Mouse (Mus musculus) left cerebral cortex, postnatal 25 days (tissue): ENCODE data around the gene Cnr2. TPM values are rescaled to one million over a fixed set of nuclear protein-coding genes. Genes with fewer than 3 reads are reported as not detected.
"Not testable (repeated sequence)": the region's sequence is repeated elsewhere in the genome, so short reads cannot be mapped to it uniquely, and the experiment has no call there.

Experiments
- DNase-seq, 2 experiments: peaks; one replicate each; pipeline ENCODE4 v3.0.0; 2022; ENCODE audit warnings: low spot score in 2 of 2, mixed read lengths in 1 of 2
- intact Hi-C: fragments of 180-260 bp; cut with DNase I; formaldehyde crosslinking; loops from one replicate; pipeline ENCODE4 v1.15.1; 2025
- total RNA-seq, 2 experiments: library from RNA; stranded (reverse); gene quantifications; 2 replicates each; pipeline ENCODE4 v1.2.3; 2021

Gene Cnr2
- total RNA-seq, 2 experiments from 2014 or later: 0.14 TPM; not detected in 1

- DNase-seq: no peak
- intact Hi-C loops: no loop called here
These were observed 31.1 kb downstream of the Cnr2 start for GRCm38 (mm10) chr4:135926195-135926808.

DNA sequence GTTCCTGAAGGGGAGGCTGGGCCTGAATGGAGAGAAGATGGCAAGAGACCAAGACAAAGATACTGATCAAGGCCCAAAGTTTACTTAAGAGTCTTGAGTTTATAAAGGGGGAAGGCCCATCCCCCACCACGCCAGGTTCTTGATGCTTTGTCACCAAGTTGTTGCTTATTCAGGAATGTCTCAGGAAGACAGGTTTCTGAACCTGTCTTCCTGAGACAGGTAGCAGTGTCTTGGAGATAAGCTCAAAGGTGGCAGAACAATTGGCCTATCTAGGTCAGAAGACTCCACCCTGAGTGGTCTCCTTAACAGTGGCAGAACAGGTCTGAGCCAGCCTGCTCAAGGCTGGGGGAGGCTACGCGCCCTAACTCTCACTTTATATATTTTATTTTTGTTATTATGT lies 31.7 kb downstream of the Cnr2 start:
- intact Hi-C loops: no loop called here

DNA sequence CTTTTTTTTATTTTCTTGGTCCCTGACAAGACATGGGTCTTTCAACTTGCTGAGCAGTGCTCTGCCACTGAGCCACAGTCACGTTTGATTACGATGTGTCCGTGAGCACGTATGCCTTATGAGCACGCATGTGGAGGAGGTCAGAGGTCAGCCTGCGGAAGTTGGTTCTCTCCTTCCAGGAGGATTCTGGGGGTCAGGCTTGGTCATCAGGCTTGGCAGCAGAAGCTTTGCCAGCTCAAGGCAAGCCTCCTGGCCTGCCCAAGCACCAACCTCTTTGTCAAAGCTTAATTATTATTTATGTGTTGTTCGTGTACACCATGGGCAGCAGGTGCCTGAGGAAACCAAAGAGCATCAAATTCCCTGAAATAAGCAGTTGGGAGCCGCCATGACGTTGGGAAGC lies 33.2 kb downstream of the Cnr2 start:
- no peak for DNase-seq
- intact Hi-C loops: no loop called here

More for the DNA sequence above, 31.7 kb downstream of the Cnr2 start:
- DNase-seq: no peak

DNA sequence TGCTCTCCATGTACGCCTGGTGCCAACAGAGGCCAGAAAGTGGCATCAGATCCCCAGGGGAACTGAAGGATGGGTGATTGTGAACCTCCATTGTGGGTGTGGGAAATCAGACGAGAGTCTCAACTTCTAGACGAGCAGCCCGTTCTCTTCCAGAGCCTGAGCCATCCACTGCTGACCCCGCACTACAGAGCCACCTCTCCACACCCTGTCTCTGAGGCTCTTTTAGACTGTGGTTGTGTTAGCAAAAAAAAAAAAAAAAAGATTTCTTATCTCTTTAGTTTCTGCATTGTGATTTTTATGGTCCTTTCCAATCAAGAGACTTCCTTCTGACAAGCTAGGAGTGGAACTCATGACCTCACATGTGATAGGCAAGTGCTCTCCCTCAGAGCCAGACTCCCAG lies 34.2 kb downstream of the Cnr2 start:
- intact Hi-C loops: no loop called here

DNA sequence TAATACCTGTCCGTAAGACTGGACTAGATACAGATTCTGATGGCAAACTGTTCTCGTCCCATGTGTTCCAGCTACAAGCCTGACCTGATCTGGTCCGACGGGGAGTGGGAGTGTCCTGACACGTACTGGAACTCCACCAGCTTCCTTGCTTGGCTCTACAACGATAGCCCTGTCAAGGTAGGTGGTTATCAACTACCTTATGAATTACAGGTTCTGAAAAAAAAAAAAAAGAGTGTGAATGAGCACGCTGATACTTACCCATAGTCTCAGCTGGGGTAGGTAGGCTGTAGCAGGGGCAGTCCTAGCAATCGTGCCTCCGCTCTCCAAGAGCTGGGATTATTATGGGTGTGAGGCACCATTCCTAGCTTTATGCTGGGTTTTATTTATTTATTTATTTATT lies 34.6 kb downstream of the Cnr2 start:
- no peak for DNase-seq
- intact Hi-C loops: loop anchor here (5.0 kb wide), 1 partner anchor 38 kb away; no protein-coding TSS in a partner anchor

More for the DNA sequence above, 34.2 kb downstream of the Cnr2 start:
- DNase-seq: no peak

- no peak for DNase-seq
- intact Hi-C loops: loop anchor here (5.0 kb wide), 1 partner anchor 38 kb away; no protein-coding TSS in a partner anchor
These were observed 35.0 kb downstream of the Cnr2 start for GRCm38 (mm10) chr4:135930239-135930638.

DNA sequence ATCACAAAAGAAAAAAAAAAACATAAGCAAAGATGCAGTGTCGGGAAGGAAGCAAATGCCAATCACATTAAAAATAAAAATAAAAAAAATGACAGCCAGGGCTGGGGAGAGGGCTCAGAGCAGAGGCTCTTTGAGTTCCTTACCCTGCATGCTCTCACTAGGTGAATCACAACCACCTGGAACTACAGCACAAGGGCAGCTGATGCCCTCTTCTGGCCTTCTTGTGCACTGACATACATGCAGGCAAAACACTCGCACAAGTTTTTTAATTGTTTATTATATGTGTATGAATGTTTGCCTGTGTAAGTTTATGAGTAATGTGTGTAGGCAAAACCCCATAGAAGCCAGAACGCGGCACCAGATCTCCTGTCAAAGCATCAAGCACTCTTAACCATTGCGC lies 36.6 kb downstream of the Cnr2 start:
- intact Hi-C loops: loop anchor here (5.0 kb wide), 1 partner anchor 40 kb away; no protein-coding TSS in a partner anchor
- no peak for DNase-seq

- intact Hi-C loops: loop anchor here (5.0 kb wide), 1 partner anchor 43 kb away; no protein-coding TSS in a partner anchor
- DNase-seq: no peak
These were observed 39.7 kb downstream of the Cnr2 start for GRCm38 (mm10) chr4:135934708-135935500.

- no peak for DNase-seq
- intact Hi-C loops: no loop called here
These were observed 40.3 kb downstream of the Cnr2 start for GRCm38 (mm10) chr4:135935502-135935901.

DNA sequence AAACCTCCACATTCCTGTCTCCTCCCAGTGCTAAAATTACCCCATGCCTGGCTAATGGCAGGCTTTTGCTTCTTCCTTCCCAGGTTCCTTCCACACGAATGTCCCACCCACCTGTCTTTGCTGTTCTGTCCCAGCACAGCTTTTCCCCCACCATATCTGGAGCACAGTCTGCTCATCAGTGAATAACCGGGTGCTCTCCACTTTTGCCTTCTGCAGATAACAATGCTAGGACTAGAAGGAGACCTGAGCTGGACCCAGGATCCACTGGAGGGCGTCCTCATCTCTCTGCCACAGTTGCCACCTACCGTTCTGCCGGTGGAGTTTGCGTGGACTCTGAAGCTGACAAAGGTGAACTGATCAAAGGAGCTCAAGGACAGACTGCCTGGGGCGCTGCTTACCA lies 43.7 kb downstream of the Cnr2 start:
- intact Hi-C loops: no loop called here
- DNase-seq: no peak

- DNase-seq, intact Hi-C loops: not testable (repeated sequence)
These were observed 45.8 kb downstream of the Cnr2 start for GRCm38 (mm10) chr4:135941026-135941425.

- DNase-seq: no peak
- intact Hi-C loops: no loop called here
These were observed 47.0 kb downstream of the Cnr2 start for GRCm38 (mm10) chr4:135942193-135942592.

DNA sequence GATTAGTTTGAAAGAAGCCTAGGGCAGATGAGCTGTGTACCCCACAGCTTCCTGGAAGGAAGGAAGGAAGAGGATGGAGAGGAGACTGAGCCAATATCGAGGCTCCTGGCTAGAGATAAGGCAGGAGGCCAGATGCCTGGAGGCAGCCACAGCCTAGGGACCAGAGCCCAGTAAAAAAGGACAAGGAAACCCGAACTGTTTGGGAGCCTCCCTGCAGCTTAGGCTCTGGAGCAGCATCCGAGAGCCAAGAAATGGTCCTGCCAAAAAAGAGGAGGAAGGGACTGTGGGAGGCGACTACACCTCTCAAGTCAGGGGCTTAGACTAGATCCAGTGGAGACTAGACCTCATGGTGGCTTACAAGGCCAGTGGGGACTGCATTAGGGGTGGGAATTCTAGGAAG lies 48.2 kb downstream of the Cnr2 start:
- intact Hi-C loops: no loop called here
- DNase-seq: no peak

GRCm38 (mm10) chr4:135945706-135946105 lies 50.5 kb downstream of the Cnr2 start:
- intact Hi-C loops: no loop called here

DNA sequence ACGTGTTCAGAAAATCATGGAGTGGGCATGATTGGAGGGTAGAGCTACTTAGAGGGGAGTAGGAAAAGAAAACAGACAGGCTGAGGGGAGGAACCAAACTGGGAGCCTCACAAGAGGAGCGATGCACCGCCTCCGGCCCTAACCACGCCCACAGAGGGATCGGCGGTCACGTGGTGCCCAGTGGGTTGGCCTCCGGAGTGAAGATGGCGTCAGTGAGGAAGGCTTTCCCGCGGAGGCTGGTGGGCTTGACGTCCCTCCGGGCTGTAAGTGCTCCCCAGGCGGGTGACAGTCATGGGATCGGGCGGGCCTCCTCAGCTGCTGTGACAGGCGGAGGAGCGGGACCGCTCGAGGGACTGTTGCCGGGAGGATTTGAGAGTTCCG lies 51.1 kb downstream of the Cnr2 start, which contains the start of gene Hmgcl:
Gene Hmgcl, plus strand, starts transcription at position 171 of the 381 bp plus-strand sequence.
- DNase-seq: peak; percentile 93 to 97
- intact Hi-C loops: no loop called here

More at GRCm38 (mm10) chr4:135945706-135946105, 50.5 kb downstream of the Cnr2 start:
- no peak for DNase-seq

DNA sequence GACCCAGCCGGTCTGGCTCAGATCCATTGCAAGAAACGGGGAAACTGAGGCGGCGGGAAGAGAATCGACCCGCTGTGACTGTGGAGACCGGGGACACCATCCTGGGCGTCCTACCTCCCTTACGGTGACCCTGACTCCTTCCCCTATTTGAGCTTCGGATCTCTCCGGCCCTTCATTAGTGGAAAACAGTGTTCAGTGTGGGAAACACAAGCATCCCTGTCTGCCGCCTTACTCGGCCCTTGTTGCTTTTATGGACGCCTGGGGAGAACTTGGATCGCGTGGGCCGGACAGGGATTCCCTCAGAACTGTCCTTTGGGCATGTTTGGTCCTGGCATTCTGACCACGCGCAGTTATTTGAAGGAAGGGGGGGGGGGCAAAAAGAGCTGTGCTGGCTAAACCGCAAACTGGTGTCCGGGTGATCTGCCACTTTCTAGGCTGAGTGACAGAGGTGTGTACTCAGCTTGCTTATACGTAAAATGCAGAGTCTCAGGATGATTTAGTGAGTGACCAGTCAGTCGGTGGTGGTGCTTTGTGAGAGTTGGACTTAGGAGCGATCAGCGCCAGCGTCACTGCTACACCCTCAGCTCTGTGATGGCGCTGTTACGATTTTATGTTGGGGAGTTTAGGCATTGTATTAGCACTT lies 51.6 kb downstream of the Cnr2 start:
- intact Hi-C loops: no loop called here
- peak in 1 of 2 experiments; percentile 47 for DNase-seq

DNA sequence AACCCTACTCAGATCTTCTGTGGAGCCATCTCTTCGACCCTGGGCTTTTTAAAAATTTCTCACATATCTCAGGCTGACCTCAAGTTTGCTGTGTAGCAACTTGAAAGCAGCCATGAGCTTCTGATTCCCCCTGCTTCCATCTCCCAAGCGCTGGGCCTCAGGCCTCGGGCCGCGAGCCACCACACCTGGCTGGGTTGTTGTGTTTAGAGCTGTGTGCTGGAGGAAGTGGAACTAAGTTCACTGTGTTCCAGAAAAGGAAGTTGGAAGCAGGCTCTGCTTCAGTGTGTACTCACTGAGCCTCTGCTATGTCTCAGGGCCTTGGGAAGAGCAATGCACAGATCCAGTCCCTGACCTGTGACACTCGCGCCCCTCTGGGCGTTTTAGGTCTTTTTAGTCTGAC lies 52.9 kb downstream of the Cnr2 start:
- no peak for DNase-seq
- intact Hi-C loops: no loop called here

DNA sequence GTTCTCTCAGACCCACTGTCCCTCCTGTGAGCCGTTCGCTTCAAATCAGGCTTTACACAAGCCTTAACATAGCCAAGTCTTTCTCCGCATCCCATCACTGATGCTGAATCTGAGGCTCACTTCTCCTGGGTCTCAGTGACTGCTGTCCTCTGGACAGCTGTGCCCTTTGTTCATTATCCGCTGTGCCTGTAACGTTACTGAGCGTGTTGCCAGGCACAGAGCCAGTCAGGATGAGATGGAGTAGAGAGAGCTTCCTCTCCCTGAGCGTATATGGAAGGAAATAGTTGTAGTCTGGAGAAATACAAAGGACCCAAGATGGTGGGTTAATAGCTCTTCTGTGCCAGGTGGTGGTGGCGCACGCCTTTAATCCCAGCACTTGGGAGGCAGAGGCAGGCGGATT lies 54.3 kb downstream of the Cnr2 start:
- intact Hi-C loops: no loop called here
- DNase-seq: no peak

DNA sequence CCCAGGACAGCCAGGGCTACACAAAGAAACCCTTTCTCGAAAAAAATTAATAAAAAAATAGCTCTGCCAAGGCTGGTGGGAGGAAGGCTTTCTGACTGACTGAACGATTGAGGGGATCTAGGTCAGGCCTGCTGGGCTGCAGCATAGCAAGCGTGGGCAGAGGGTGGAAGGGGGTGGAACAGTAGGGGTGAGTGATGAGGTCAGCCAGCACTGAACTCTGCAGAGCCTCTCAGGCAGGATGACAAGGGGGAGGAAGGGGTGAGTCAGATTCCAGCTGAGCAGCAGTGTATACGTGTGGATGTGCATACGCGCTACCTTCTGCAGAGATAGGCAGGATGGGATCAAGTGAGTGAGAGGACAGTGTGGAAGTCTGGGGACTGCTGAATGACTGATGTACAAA lies 54.7 kb downstream of the Cnr2 start:
- intact Hi-C loops: no loop called here

DNA sequence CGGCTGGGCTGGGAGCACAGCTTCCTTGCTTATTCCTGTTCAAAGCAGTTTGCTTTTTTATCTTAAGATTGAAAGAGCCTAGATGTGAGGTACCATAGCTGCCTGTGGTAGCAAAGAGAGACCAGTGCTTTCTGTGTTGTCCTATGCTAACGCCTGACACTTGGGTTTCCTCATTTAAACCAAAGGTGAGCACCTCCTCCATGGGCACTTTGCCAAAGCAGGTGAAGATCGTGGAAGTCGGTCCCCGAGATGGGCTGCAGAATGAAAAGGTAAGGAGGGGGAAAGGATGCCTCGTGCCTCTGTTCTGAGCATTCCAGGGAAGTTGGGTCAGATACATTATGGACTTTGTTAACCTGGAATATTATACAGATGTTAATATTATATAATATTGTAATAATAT lies 55.2 kb downstream of the Cnr2 start:
- no peak for DNase-seq
- intact Hi-C loops: no loop called here

More for the DNA sequence above, 54.7 kb downstream of the Cnr2 start:
- DNase-seq: no peak
